Mouse (Mus musculus) lung, adult 2 months (tissue): ENCODE measurements around the gene Gm20388. TPM values are rescaled to one million over a fixed set of nuclear protein-coding genes. Genes with fewer than 3 reads are reported as not detected.

Experiments
- DNase-seq: peaks from one replicate; pipeline ENCODE4 v3.0.0; 2022
- H3K4me1 ChIP-seq: fragments of 200-500 bp; 2 replicates; pipeline ENCODE4 v1.6.1; 2011; ENCODE audit warnings: low read length; ENCODE audit not compliant: control insufficient read depth, insufficient read depth
- H3K4me3 ChIP-seq: fragments of 200-500 bp; replicated peaks from 2 replicates; pipeline ENCODE3; 2011; ENCODE audit warnings: low read depth, mild to moderate bottlenecking, control low read depth, low read length; ENCODE audit errors: extremely low read depth
- CTCF ChIP-seq: fragments of 200-500 bp; IDR thresholded peaks from 2 replicates; pipeline ENCODE4 v1.5.1; 2011; ENCODE audit warnings: mild to moderate bottlenecking, low read length, control low read depth; ENCODE audit not compliant: insufficient read depth
- POLR2A ChIP-seq: fragments of 200-500 bp; IDR thresholded peaks from 2 replicates; pipeline ENCODE4 v1.6.1; 2011; ENCODE audit warnings: low read depth, mild to moderate bottlenecking, control low read depth, low read length, borderline replicate concordance; ENCODE audit errors: extremely low read depth
- WGBS: fragments of 180-500 bp; shearing (Covaris S2); methylation state at CpG from one replicate; pipeline ENCODE4 v1.1.7; 2018; 5-methylcytosine and 5-hydroxymethylcytosine counted together
- polyA plus RNA-seq: library from polyadenylated mRNA; depleted of rRNA; stranded (reverse); fragments of >200 nt; gene quantifications from 2 replicates; pipeline ENCODE4 v1.2.3, GENCODE M21; 2012

Gene Gm20388
- polyA plus RNA-seq, 1 experiment = 67.8 TPM

- H3K4me3 ChIP-seq = peak overlapping the region; percentile 77
- DNase-seq = no peak
- 17% methylated on average over 21 of the region's 21 CpGs for WGBS
- H3K4me1 ChIP-seq = peaks cover 8% of the 10 kb centered on the region
- TF ChIP-seq CTCF = no peak
- TF ChIP-seq POLR2A = no peak
Measured at GRCm38 (mm10) chr8:122575735-122576647, 2665.3 kb downstream of the Gm20388 start.

- TF ChIP-seq POLR2A = peak; percentile 83; the same call in 1 of the 2 replicates
- no peak for TF ChIP-seq CTCF
- under 1% methylated on average over 39 of the region's 39 CpGs for whole genome bisulfite sequencing
- peak within 1 kb of the TSS; percentile 77 for H3K4me3 ChIP-seq
- peak; percentile 97 for DNase-seq
- H3K4me1 ChIP-seq = peaks cover 8% of the 10 kb centered on the region
Measured at GRCm38 (mm10) chr8:122576648-122577022, 2666.0 kb downstream of the Gm20388 start, which contains the start of gene Aprt. Gene Aprt (minus strand): TSS chr8:122576909.

- 32% methylated on average over 10 of the region's 10 CpGs for WGBS
- TF ChIP-seq CTCF = no peak
- TF ChIP-seq POLR2A = no peak
- Histone ChIP-seq H3K4me1 (peaks cover 8% of the 10 kb centered on the region), H3K4me3 (no peak overlapping the region)
- no peak for DNase-seq
Measured at GRCm38 (mm10) chr8:122577116-122577515, 2666.5 kb downstream of the Gm20388 start.

- DNase-seq = no peak
- Histone ChIP-seq H3K4me1 (peaks cover 8% of the 10 kb centered on the region), H3K4me3 (no peak overlapping the region)
- 62% methylated on average over 7 of the region's 7 CpGs for WGBS
- no peak for TF ChIP-seq POLR2A
- no peak for TF ChIP-seq CTCF
Measured at GRCm38 (mm10) chr8:122579196-122579595, 2668.6 kb downstream of the Gm20388 start.

- 43% methylated on average over 15 of the region's 15 CpGs for WGBS
- no peak for DNase-seq
- Histone ChIP-seq H3K4me1 (peaks cover 5% of the 10 kb centered on the region), H3K4me3 (no peak overlapping the region)
- TF ChIP-seq POLR2A (no peak), CTCF (no peak)
Measured at GRCm38 (mm10) chr8:122580926-122581325, 2670.3 kb downstream of the Gm20388 start.

GRCm38 (mm10) chr8:122584981-122585380 lies 2674.3 kb downstream of the Gm20388 start:
- 86% methylated on average over 9 of the region's 9 CpGs for WGBS
- no peak for DNase-seq
- no peak for TF ChIP-seq POLR2A
- Histone ChIP-seq H3K4me1 (no peaks in the 10 kb centered on the region), H3K4me3 (no peak overlapping the region)

- Histone ChIP-seq H3K4me3 (no peak overlapping the region), H3K4me1 (no peaks in the 10 kb centered on the region)
- TF ChIP-seq CTCF = no peak
- TF ChIP-seq POLR2A = no peak
- 50% methylated on average over 14 of the region's 14 CpGs for WGBS
- DNase-seq = no peak
Measured at GRCm38 (mm10) chr8:122585411-122585891, 2674.8 kb downstream of the Gm20388 start.

- WGBS = 81% methylated on average over 7 of the region's 7 CpGs
- DNase-seq = no peak
- TF ChIP-seq POLR2A (no peak), CTCF (no peak)
- Histone ChIP-seq H3K4me3 (no peak overlapping the region), H3K4me1 (no peaks in the 10 kb centered on the region)
Measured at GRCm38 (mm10) chr8:122586171-122586570, 2675.5 kb downstream of the Gm20388 start.

GRCm38 (mm10) chr8:122586749-122587148 lies 2676.1 kb downstream of the Gm20388 start:
- WGBS = 92% methylated on average over 10 of the region's 10 CpGs
- TF ChIP-seq CTCF (no peak), POLR2A (no peak)
- no peak overlapping the region for H3K4me3 ChIP-seq

GRCm38 (mm10) chr8:122593240-122593639 lies 2682.6 kb downstream of the Gm20388 start:
- no peak for DNase-seq
- 73% methylated on average over 12 of the region's 12 CpGs for WGBS
- Histone ChIP-seq H3K4me3 (no peak overlapping the region), H3K4me1 (no peaks in the 10 kb centered on the region)
- TF ChIP-seq POLR2A (no peak), CTCF (no peak)

More at GRCm38 (mm10) chr8:122586749-122587148, 2676.1 kb downstream of the Gm20388 start:
- no peak for DNase-seq
- H3K4me1 ChIP-seq = no peaks in the 10 kb centered on the region
